Mouse (Mus musculus) cerebellum, postnatal 14 days (tissue): ENCODE results near the gene Fas.
A peak's percentile ranks its signal among the peaks of the same experiment; 100 is the strongest.

Experiments used
- DNase-seq, 2 experiments: peaks; one replicate each; pipeline ENCODE4 v3.0.0; 2021; ENCODE audit warnings: mixed read lengths in 2 of 2

Fas gene

DNA sequence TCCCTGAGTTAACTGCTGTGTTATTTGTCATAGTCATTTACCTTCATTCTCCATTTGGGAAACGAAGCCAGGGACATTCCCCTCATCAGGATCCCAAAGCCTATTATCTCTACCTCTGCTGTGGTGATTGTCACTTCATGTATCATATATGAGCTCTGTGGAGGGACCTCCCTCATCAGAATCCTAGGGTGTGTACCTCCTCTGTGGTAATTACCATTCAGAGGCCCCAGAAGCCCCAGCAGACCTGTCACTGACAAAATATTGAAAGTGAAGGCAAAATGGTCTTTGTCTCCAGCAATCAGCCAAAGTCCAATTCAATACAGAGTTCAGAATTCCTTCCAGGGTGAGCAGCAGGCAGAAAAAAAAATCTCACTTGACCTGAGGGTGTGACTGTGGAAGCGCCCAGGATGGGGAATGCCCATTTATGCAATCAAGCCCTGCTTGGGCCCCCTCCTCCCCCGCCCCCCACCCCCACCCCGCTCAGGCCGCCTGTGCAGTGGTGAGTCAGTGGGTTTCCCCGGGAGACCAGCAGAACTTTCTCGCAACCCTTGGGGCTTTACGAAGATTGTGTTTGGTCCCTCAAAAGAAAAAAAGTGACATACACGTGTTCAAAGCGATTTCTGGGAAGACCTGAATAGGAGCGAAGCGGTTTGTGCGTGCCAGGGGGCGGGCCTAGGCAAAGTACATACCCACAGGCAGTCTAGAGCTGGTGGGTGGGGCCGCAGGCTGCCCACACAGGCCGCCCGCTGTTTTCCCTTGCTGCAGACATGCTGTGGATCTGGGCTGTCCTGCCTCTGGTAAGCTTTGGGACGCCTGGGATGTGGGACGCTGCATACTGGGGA, at the start of gene Fas:
TSS of gene Fas (plus strand) at position 719 of the 842 bp plus-strand sequence.
- DNase-seq: peak; percentile 25 to 32

DNA sequence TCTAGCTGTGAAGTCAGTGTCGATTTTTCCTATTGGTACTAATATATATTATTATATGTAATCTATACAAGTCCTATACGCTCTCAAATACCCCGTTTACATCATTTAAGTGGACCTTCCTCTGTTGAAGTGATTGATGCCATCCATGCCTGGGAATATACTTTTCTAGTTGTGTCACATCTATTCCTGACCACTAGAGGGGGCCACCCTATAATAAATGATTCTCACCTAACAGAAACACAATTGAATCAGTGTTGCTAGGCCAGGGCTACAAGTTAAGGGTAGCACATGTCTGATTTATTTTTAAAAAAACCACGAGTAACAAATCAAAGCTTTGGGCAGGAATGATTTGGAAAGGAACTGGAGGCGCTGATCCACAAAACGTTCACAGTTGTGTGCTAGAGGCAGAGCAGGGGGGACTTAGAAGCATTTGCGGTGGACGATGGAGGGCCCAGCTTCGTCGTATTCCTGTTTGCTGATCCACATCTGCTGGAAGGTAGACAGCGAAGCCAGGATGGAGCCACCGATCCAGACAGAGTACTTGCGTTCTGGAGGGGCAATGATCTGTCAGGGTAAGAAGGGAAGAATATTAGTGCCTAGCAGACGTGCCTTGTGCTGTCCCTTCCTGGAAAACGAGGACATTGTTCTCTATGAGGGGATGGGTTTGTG, 49.1 kb upstream of the Fas start:
- peak; percentile 50 to 53 for DNase-seq

DNA sequence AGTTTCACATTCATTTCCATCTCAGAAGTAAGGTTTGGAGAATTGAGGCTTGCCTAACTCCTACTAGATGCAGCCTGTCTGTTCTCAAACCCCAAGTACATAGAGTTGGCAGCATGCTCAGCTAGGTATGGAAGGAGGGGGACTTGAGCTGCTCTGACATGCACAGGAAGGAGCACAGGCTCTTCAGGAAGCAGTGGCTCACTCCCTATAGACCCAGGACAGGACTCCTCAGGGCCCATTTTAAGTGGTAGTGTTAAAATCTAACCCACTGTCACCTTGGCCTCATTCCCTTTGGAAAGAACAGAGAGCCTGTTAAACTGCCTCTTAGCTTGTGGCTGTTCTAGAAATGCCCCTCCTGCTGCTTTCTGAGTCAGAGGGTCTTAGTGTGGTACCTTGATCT, 47.5 kb upstream of the Fas start:
- no peak for DNase-seq

DNA sequence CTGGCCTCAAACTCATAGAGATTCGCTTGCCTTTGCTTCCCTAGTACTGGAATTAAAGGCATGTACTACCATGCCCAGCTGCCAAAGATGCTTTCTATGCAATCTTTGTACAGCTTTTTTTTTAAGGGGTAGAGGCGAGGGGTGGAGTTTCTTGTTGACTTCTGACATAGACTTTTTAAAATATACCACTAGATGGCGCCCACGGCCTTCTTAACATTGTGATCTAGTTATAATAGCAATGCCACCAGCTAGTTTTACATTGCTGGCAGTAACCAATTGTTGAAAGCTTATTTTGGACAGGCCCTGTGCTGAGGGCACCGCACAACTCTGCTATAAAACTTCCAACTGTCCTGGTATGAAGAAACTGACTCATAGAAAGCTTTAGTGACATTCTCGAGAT, 46.4 kb upstream of the Fas start:
- DNase-seq: peak; percentile 73 to 76

DNA sequence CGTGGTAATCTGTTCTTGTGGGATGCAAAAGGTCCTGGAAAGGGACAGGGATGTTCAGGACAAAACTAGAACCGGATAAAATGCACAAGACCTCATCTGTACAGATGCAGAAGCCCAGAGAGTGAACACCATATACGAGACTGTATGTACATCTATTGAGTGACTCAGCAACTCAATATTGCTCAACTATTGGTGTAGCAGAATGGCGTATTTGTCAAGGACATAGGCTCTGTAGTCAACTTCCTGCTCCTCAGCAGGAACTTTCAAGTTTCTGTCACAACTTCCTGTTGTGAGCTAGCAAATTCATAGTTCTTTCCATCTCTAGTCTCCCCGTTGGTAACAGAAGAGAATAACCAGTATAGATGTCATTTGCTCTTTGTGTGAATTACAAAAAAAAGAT, 41.9 kb upstream of the Fas start:
- DNase-seq: no peak

DNA sequence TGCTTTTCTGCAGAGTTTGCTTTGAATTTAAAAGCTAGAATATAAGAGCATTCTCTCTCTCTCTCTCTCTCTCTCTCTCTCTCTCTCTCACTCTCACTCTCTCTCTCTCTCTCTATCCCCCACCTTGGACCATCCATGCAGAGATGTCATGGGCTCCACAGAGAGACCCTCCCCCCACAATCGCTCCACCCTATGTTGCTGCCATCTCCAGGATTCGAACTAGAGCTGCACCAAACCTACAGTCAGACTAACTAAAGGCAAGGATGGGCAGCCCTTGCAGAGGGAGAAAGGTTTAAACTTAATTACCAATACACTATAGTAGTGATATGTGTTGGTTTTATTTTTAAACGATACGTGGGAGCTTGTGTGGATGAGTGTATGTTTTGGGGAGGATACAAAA, 39.8 kb upstream of the Fas start:
- no peak for DNase-seq

DNA sequence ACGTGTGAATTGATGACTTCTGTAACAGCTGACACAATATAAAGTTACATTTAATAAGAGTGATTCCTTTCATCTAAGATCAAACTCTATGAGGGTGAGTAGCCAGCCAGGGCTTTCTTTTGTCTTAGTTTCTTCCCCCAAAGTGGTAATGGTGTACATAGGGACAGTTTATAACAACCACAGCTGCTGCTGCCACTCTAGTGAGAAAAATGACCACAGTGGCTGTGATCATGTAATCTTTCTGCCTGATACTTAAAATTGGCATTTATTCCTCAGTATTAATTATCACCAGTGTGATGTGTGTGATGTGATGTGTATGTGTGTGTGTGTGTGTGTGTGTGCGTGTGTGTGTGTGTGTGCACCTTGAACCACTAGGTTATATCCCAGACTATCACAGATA, 38.6 kb upstream of the Fas start:
- DNase-seq: no peak

DNA sequence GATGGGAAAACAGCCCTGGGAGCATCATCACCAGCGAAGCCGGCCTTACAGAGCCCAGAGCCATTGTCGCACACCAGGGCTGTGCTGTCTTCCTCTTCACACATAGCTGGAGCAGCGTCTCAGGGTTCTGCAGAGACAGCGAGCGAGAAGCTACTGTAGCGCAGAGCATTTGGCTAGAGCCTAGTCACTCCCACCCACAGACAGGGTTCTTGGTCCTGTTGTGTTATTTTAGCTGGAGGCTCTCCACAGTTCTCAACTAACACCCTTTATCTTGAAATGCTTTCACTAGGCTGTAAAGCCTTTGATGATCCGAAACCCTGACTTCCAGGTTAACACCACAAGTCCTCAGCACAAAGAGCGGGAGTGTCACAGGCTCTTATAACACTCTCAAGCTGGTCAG, 38.0 kb upstream of the Fas start:
- DNase-seq: no peak

DNA sequence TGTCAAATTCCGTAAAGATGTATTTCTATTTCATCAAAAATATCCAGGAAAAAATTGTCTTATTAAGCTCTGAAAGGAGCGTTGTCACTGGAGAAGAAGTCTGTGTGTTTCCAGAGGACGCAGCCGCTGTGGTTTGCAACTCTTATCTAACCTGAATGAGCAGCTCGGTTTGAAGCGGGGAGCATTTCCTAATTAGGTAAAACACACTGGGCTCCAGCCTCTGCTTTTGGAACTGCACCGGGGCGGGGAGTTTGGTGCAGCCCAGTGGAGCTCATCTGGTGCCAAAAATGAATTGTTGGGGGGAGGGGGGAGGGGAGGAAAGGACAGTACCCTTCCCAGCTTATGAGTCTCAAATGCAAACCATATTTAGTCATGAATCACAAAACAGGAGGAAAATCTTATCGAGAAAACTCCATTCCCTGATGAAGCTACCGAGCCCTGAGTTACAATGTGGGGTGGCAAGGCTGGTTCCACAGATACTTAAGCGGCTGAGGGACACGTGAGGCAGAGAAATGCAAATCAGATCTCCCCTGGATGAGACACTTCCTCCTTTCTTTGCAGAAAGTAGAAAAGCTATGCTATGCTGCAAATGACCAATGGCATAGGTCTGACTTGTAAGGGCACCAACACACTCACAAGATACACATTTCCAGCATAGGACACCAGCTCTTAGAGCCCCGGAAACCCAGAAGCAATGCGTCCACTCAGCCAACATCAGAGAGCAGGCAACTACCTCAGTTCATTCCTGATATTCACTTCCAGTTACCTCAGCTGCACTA, 36.2 kb upstream of the Fas start:
- DNase-seq: no peak

DNA sequence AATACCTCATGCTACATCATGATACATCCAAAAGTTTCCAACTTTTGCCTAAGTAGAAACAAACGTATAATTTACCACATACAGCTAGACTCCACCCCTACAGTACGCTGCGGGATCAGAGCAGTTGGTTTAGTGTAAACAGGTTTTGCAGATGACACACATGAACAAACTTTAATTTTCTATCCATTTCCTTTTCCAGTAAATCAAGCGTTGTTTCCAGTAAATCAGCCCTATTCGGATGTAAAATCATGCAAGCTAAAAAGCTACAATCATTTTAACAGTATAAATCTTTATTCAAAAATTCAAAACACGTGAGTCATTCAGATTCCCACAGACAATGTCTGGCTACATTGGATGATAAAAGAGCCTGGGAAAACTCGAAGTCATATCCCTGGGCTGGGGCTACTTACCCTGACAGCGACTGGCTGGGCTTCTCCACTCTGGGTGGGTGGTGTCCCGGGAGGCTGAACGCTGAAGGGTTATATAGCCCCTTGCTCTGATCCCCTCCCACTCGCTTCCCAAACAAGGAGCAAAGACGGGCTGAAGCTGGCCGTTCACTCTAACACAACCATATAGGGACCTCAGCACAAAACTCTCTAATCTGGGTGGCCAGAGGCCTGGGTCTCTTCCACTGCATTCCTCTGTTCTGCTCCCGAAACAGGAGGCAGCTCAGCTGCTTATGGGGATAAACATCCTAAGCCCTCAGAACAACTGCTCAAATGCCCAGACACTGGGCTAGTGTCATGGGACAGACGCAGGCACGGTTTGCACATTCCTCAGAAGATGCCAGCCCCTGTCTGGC, 35.4 kb upstream of the Fas start, which contains the start of gene Acta2:
TSS of gene Acta2 (minus strand) at position 711 of the 802 bp plus-strand sequence.
- no peak for DNase-seq

DNA sequence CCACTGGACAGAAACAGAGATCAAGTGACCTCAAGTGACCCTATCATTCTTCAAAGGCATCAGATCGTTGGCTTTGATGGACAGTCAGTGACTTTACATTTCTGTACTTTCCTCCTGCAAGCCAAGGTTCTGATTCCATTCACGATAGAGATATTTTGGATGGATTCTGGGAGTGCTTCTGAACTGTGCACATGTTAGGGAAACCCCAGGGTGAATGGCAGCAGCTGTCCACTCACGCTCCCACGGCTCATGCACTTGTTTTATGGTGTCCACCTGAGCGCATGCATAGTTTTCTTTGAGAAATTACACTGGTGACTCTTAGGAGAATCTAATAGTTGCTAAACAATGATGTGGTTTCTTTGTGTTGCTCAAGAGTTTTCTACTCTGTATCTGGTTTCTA, 34.3 kb upstream of the Fas start:
- DNase-seq: no peak

DNA sequence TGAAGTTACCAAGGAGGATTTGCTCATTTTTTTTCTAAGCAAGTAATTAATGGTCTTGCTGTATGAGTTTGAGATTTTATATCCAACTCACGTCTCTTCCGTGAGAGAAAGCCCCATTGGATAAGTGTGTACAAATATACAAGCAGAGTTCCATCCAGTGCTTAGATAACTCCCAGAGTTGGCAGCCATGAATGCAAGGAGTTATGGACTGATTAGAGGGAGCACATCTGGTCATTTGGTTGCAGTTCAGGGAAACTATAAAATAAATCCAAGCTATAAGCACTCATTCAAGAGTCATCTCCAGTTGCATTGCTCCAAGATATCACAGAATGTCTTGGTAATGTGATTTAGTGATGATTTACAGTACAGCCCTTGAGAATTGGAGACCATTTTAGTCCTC, 33.5 kb upstream of the Fas start:
- no peak for DNase-seq

DNA sequence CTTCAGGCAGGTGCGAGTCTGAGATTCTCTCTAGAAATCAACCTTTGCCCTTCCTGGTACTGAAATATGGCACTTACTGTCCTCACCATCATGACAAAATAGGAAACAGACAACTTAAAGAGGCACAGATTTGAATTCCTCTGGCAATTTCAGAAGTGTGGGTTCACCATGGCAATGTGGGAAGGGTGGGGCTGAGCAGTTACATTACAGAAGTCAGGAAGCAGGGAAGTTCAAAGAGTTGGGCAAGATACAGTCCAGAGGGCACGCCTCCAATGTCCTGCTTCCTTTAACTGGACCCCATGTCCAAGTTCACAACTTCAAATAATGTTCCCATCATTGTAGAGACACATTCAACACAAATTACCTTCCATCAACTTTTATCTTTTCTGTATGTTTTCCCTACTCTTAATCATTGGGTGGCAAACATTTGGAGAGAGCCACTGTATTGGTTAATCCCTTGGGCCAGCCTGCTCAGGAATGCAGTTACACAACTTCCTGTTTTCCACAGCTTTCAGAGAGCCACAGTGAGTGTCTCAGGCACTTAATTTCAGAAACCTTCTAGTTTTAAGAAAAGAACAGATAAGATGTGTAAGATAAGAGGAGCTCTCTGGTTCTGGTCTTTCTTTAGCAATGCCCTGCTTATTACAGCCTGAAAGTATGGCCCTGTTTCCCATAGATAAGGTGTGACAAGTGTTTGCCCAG, 28.0 kb upstream of the Fas start:
- no peak for DNase-seq

DNA sequence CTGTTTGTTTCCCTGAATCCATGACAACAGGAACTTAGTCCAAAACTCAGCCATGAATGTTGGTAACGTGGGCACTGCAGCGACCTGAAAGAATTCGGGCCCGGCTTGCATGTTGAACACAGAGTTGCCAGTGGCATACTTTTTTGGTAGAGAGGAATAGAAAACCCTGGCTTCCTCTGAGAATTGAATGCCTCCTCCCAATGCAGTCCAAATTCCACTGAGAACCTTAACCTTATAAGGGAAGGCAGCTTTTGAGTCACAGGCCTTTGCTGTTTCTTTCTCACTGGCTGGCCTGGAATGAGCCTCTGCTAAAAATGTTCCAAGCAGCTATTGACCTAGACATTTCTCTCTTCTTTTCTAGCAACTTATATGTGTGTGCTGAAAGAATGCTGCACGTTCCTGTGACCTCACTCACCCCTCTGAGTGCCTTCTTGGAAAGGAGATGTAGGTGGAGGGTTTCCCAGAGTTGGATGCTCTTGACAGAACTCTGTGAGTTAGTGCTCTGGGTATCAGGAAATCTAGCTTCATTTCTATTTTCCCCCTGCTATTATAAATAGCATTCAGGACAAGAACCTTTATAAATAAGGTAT, 24.8 kb upstream of the Fas start:
- no peak for DNase-seq

DNA sequence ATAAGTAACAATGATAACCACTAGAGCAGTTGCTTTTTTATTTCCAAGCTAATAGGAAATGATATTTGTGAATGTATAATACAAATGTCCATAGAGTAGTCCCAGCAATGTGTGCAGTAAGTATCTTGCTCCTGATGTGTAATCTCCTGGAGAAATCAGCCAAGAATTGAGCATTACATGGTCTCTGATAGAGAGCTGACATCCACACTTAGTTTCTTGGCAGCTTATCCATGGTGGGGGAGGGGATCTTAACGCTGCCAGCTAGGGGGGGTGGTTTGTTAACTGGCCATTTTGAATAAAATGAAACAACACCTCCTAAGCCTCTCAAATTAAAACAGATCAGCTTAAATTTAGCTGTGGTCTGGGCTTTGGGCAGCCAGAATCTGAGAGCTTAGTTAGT, 21.5 kb upstream of the Fas start:
- DNase-seq: peak in 1 of 2 experiments; percentile 18

DNA sequence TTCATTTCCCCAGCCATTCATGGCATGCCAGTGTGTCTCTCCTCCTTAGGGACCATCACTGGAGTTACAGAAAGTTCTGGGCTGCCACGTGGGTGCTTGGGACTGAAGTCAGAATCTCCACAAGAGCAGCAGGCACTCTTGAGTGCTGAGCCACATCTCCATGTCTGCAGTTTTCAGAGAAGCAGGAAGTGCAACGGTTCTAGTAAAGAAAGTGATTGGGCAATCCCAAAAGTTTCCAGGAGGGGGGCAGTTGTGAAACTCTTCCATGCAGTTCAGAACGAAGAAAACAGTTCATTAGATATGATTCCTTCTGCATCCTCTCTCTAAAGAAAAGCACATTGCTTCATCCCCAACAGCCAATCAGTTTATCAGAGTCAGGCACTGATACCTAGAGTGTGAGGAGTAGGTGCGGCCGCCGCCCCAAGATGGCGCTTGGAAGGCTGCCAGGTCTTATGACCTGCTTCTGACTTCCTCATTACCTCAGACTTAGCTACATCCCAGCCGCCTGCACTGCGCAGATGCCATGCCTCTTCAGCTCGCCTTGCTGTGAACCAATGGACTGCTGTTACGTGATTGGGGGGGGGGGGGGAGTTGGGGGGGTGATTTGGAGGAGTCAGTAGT, 20.2 kb upstream of the Fas start:
- peak in 1 of 2 experiments; percentile 6 for DNase-seq

DNA sequence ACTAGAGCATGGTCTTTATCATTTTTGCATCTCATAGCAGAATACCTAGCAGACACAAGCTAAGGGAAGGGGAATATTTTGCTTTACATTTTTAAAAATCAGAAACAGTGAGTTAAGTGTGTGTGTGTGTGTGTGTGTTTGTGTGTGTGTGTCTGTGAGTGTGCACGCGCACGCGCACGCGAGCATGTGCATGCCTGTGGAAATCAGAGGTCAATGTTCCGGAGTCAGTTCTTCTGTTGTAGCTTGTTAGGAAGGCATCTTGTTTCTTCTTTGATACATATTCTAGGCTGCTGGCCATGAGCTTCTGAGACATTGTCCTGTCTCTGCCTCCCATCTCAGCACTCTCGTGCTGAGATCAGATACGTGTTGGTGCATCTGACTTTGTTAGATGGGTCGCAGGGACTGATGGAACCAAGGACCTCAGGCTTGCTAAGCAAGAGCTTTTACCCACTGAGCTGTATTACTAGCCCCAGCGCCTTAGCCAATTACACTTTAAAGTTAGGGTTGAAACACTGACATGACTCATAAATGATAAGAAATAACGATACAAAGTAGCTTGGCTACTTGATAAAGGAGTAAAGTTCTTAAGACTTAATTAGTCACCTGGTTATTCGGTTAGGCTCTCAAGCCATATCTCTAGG, 19.5 kb upstream of the Fas start:
- no peak for DNase-seq

DNA sequence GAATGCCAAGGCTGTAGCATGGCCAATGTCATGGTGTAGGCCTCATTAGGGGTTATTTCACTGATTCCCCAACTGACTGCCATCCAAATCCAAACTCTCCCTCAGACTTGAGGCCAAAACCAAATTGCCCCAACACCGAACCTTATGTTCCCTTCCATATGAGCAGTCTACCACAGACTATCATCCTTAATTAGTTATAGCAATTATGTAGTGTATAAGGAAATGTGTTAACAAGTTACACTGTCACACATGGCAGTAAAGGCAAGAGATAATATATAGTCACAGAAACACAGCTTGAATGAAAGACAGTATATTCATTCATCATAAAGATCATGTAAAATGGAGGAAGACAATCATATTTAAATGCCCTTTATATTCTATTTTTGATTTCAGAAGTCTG, 17.4 kb upstream of the Fas start:
- DNase-seq: no peak

DNA sequence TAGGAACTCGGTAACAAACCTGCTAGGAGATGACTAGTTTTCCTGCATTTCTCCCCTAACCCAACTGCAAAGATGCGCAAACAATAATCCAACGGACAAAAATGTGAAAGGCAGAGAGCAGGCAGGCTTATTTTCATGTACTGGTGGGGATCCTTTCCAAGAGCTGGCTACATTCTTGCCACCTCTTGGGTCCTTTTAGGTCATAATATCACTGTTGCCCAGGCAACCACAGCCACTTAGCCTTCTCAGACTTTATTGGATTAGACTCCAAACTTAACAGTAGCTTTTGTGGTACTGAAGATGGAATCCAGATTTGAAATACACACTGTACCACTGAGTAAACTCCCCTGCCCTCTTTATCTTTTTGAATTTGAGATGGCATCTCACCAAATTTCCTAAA, 12.4 kb upstream of the Fas start:
- DNase-seq: no peak

DNA sequence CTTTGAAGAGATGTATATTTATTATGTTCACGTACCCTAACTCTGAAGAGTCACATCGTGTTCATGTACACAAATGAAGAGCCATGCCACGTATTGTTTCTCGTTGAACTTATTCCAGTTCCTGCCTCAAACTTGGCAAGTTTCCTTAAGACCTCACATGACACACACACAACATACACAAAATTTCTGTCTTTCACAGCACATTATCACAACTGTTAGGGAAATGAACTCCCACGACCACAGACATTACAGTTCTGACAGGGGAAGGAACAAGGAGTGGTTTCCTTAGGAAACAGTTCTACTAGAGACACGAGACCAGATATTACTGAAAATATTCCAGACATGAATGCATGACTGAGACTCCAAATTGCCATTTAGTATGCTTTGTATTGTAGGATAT, 6.9 kb upstream of the Fas start:
- DNase-seq: no peak

DNA sequence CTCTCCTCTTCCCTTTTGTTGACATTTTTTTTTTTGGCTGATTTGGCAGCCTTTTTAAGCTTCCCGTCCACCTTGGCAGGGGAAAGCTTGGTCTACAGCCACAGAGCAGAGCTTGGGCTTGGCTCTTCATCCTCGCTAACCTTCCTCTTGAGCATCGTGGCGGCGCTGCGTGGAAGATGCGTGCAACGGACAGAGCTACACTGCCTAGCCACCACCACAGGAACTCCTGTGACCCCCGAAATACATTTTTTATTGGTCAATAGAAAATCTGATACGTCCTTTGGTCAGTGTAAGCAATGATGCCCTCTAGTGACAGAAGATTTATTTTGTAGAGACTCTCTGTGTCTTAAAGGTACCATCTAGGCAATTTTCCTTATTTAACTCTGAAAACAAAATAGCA, 6.1 kb upstream of the Fas start:
- DNase-seq: peak; percentile 39 to 53
